Mouse (Mus musculus) limb, embryonic 10.5 days (tissue): ENCODE measurements around the gene Slc45a1. TPM values are rescaled to one million over a fixed set of nuclear protein-coding genes. Genes with fewer than 3 reads are reported as not detected.
A peak's percentile ranks its signal among the peaks of the same experiment; 100 is the strongest.

Source experiments
- DNase-seq: peaks from one replicate; pipeline ENCODE4 v3.0.0-alpha.2; 2017; ENCODE audit warnings: low spot score
- H3K27ac ChIP-seq: fragments of 300-500 bp; sonication (generic); 2 replicates; pipeline ENCODE4 v1.5.1; 2016; ENCODE audit warnings: mild to moderate bottlenecking
- H3K27me3 ChIP-seq: fragments of 300-500 bp; sonication (generic); 2 replicates; pipeline ENCODE4 v1.6.1; 2016; ENCODE audit warnings: low read depth, mild to moderate bottlenecking; ENCODE audit not compliant: poor library complexity, severe bottlenecking
- H3K36me3 ChIP-seq: fragments of 300-500 bp; sonication (generic); 2 replicates; pipeline ENCODE4 v1.6.1; 2016; ENCODE audit warnings: mild to moderate bottlenecking, moderate library complexity
- H3K4me1 ChIP-seq: fragments of 300-500 bp; sonication (generic); 2 replicates; pipeline ENCODE4 v1.6.1; 2016
- H3K4me3 ChIP-seq: fragments of 300-500 bp; sonication (generic); 2 replicates; pipeline ENCODE4 v1.5.1; 2016; ENCODE audit warnings: mild to moderate bottlenecking, moderate library complexity
- H3K9me3 ChIP-seq: fragments of 300-500 bp; sonication (generic); replicated peaks from 2 replicates; pipeline ENCODE4 v1.6.1; 2016; ENCODE audit warnings: mild to moderate bottlenecking
- WGBS: fragments of 180-500 bp; shearing (Covaris S2); methylation state at CpG from one replicate; pipeline ENCODE4 v1.1.7; 2016; 5-methylcytosine and 5-hydroxymethylcytosine counted together
- polyA plus RNA-seq: library from polyadenylated mRNA; unstranded; fragments of >200 nt; fragmentation: Nextera tagmentation; extraction: Ambion mirVana; gene quantifications from 2 replicates; pipeline ENCODE4 v1.2.1, GENCODE M21; 2016

The Slc45a1 gene
- 0.25 and 0.71 TPM in 2 replicates for polyA plus RNA-seq

GRCm38 (mm10) chr4:150651390-150652277 is at the start of gene Slc45a1:
Gene Slc45a1 (minus strand): TSS chr4:150652174.
- Histone ChIP-seq H3K27ac (0 out of 2 replicates have a peak within 1 kb of the TSS, but pooled peaks have one; percentile 27), H3K36me3 (no peaks in the 10 kb centered on the region), H3K9me3 (no peaks in the 10 kb centered on the region), H3K27me3 (peaks cover 46% of the 10 kb centered on the region), H3K4me3 (peak within 1 kb of the TSS; percentile 54), H3K4me1 (peaks cover 23% of the 10 kb centered on the region)
- peak; percentile 66 for DNase-seq
- WGBS, result 5% methylated on average over 41 of the region's 41 CpGs

- H3K4me3 ChIP-seq, result no peak overlapping the region
- WGBS, result 96% methylated on average over 9 of the region's 9 CpGs
Measured at GRCm38 (mm10) chr4:150700849-150701248, 48.9 kb upstream of the Slc45a1 start.

GRCm38 (mm10) chr4:150694434-150695108 is 42.6 kb upstream of the Slc45a1 start:
- no peak for DNase-seq
- no peaks in the 10 kb centered on the region for H3K36me3 ChIP-seq
- 86% methylated on average over 10 of the region's 10 CpGs for WGBS
- H3K4me1 ChIP-seq, result peaks cover 7% of the 10 kb centered on the region
- H3K27ac ChIP-seq, result no peak overlapping the region
- no peaks in the 10 kb centered on the region for H3K27me3 ChIP-seq
- H3K9me3 ChIP-seq, result no peaks in the 10 kb centered on the region
- no peak overlapping the region for H3K4me3 ChIP-seq

More at GRCm38 (mm10) chr4:150700849-150701248, 48.9 kb upstream of the Slc45a1 start:
- no peaks in the 10 kb centered on the region for H3K27me3 ChIP-seq
- no peaks in the 10 kb centered on the region for H3K9me3 ChIP-seq
- no peaks in the 10 kb centered on the region for H3K4me1 ChIP-seq
- no peak for DNase-seq
- H3K36me3 ChIP-seq, result no peaks in the 10 kb centered on the region
- no peak overlapping the region for H3K27ac ChIP-seq

- Histone ChIP-seq H3K36me3 (no peaks in the 10 kb centered on the region), H3K4me3 (no peak overlapping the region), H3K4me1 (peaks cover 8% of the 10 kb centered on the region), H3K9me3 (no peaks in the 10 kb centered on the region), H3K27me3 (no peaks in the 10 kb centered on the region), H3K27ac (no peak overlapping the region)
- WGBS, result 81% methylated on average over 10 of the region's 10 CpGs
- no peak for DNase-seq
Measured at GRCm38 (mm10) chr4:150692861-150693403, 41.0 kb upstream of the Slc45a1 start.

GRCm38 (mm10) chr4:150690759-150691158 is 38.8 kb upstream of the Slc45a1 start:
- Histone ChIP-seq H3K4me3 (no peak overlapping the region), H3K9me3 (no peaks in the 10 kb centered on the region), H3K27me3 (no peaks in the 10 kb centered on the region), H3K27ac (no peak overlapping the region), H3K4me1 (peaks cover 28% of the 10 kb centered on the region), H3K36me3 (no peaks in the 10 kb centered on the region)
- DNase-seq, result no peak
- 84% methylated on average over 3 of the region's 3 CpGs for WGBS

GRCm38 (mm10) chr4:150689553-150689952 is 37.6 kb upstream of the Slc45a1 start:
- no peak for DNase-seq
- H3K4me1 ChIP-seq, result peaks cover 40% of the 10 kb centered on the region
- H3K27ac ChIP-seq, result no peak overlapping the region
- no peaks in the 10 kb centered on the region for H3K9me3 ChIP-seq
- no peak overlapping the region for H3K4me3 ChIP-seq
- 96% methylated on average over 10 of the region's 10 CpGs for WGBS
- no peaks in the 10 kb centered on the region for H3K36me3 ChIP-seq
- no peaks in the 10 kb centered on the region for H3K27me3 ChIP-seq

GRCm38 (mm10) chr4:150687126-150687753 is 35.3 kb upstream of the Slc45a1 start:
- Histone ChIP-seq H3K4me3 (no peak overlapping the region), H3K9me3 (no peaks in the 10 kb centered on the region), H3K36me3 (no peaks in the 10 kb centered on the region), H3K4me1 (peaks cover 36% of the 10 kb centered on the region), H3K27ac (no peak overlapping the region), H3K27me3 (no peaks in the 10 kb centered on the region)
- WGBS, result 73% methylated on average over 10 of the region's 10 CpGs
- DNase-seq, result no peak

GRCm38 (mm10) chr4:150686538-150686937 is 34.6 kb upstream of the Slc45a1 start:
- Histone ChIP-seq H3K9me3 (no peaks in the 10 kb centered on the region), H3K27ac (peak overlapping the region; percentile 74; the same call in 1 of the 2 replicates), H3K4me3 (no peak overlapping the region), H3K27me3 (no peaks in the 10 kb centered on the region), H3K4me1 (peaks cover 36% of the 10 kb centered on the region), H3K36me3 (no peaks in the 10 kb centered on the region)
- no peak for DNase-seq

- Histone ChIP-seq H3K27ac (peak overlapping the region; percentile 74), H3K36me3 (no peaks in the 10 kb centered on the region), H3K9me3 (no peaks in the 10 kb centered on the region), H3K27me3 (no peaks in the 10 kb centered on the region), H3K4me1 (peaks cover 33% of the 10 kb centered on the region), H3K4me3 (no peak overlapping the region)
- 64% methylated on average over 8 of the region's 8 CpGs for WGBS
- no peak for DNase-seq
Measured at GRCm38 (mm10) chr4:150685778-150686493, 34.0 kb upstream of the Slc45a1 start.

GRCm38 (mm10) chr4:150685043-150685777 is 33.2 kb upstream of the Slc45a1 start:
- WGBS, result 52% methylated on average over 15 of the region's 15 CpGs
- Histone ChIP-seq H3K27ac (peak overlapping the region; percentile 74), H3K4me3 (peak overlapping the region; percentile 15; the same call in 1 of the 2 replicates)

GRCm38 (mm10) chr4:150680373-150680772 is 28.4 kb upstream of the Slc45a1 start:
- no peaks in the 10 kb centered on the region for H3K9me3 ChIP-seq
- peaks cover 43% of the 10 kb centered on the region for H3K4me1 ChIP-seq
- 70% methylated on average over 5 of the region's 5 CpGs for WGBS

More at GRCm38 (mm10) chr4:150685043-150685777, 33.2 kb upstream of the Slc45a1 start:
- Histone ChIP-seq H3K27me3 (no peaks in the 10 kb centered on the region), H3K4me1 (peaks cover 40% of the 10 kb centered on the region), H3K9me3 (no peaks in the 10 kb centered on the region), H3K36me3 (no peaks in the 10 kb centered on the region)
- no peak for DNase-seq

More at GRCm38 (mm10) chr4:150680373-150680772, 28.4 kb upstream of the Slc45a1 start:
- no peaks in the 10 kb centered on the region for H3K36me3 ChIP-seq
- H3K27ac ChIP-seq, result no peak overlapping the region
- no peak for DNase-seq
- no peaks in the 10 kb centered on the region for H3K27me3 ChIP-seq
- no peak overlapping the region for H3K4me3 ChIP-seq
